Mouse (Mus musculus): ENCODE measurements at regions not wholly inside any gene's neighbourhood (a gene's known extent, or its start where the extent isn't known, plus 50 kb on each side); places are given as distances from the start of the nearest gene placed in this dataset.

- Histone ChIP-seq H3K27ac (ENCODE audit: low read length) (no peak overlapping the region), H3K4me1 (ENCODE audit: control insufficient read depth, insufficient read depth, low read length) (no peaks in the 10 kb centered on the region), H3K9me3 (replicated peaks; ENCODE audit: control insufficient read depth, low read length) (no peaks in the 10 kb centered on the region), H3K9ac (ENCODE audit: low read length) (no peak overlapping the region), H3K4me3 (ENCODE audit: low read length) (no peak overlapping the region), H3K27me3 (ENCODE audit: control insufficient read depth, insufficient read depth, low read length) (no peaks in the 10 kb centered on the region), H3K4me2 (ENCODE audit: low read depth, low read length) (no peak overlapping the region), H3K36me3 (ENCODE audit: control insufficient read depth, insufficient read depth) (no peaks in the 10 kb centered on the region)
- ATAC-seq (replicated peaks; ENCODE audit: extremely low read depth, insufficient read depth, low FRiP score): no peak
- WGBS: 50% methylated on average over 14 of the region's 14 CpGs
Observed at GRCm38 (mm10) chr2:45227276-45227944, 110.2 kb upstream of the Zeb2 start.

DNA sequence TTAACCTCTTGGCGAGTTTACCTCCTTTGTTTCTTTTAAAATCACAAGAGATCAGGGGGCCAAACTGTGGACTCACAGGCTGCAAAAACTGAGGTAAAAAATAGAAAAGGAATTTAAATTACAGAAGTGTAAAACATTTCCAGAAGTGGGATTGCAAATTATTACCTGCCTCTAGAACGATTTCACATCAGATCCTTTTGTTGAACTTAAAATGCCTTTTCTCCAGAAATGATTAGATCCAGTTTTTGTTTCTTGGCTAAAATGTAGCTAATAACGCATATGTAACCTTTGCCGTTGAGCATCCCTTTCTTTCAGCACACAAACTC, 108.8 kb upstream of the Zeb2 start:
- H3K36me3 ChIP-seq (ENCODE audit: control insufficient read depth, insufficient read depth): no peaks in the 10 kb centered on the region
- 83% methylated on average over 4 of the region's 4 CpGs for WGBS
- no peaks in the 10 kb centered on the region for H3K27me3 ChIP-seq (ENCODE audit: control insufficient read depth, insufficient read depth, low read length)

GRCm38 (mm10) chr2:45225364-45226044, 108.3 kb upstream of the Zeb2 start:
- H3K4me2 ChIP-seq (ENCODE audit: low read depth, low read length): no peak overlapping the region
- no peak for ATAC-seq (replicated peaks; ENCODE audit: extremely low read depth, insufficient read depth, low FRiP score)
- H3K4me1 ChIP-seq (ENCODE audit: control insufficient read depth, insufficient read depth, low read length): no peaks in the 10 kb centered on the region
- 63% methylated on average over 9 of the region's 9 CpGs for WGBS
- H3K9ac ChIP-seq (ENCODE audit: low read length): no peak overlapping the region
- H3K36me3 ChIP-seq (ENCODE audit: control insufficient read depth, insufficient read depth): no peaks in the 10 kb centered on the region
- no peaks in the 10 kb centered on the region for H3K27me3 ChIP-seq (ENCODE audit: control insufficient read depth, insufficient read depth, low read length)
- H3K4me3 ChIP-seq (ENCODE audit: low read length): no peak overlapping the region
- H3K27ac ChIP-seq (ENCODE audit: low read length): no peak overlapping the region
- no peaks in the 10 kb centered on the region for H3K9me3 ChIP-seq (replicated peaks; ENCODE audit: control insufficient read depth, low read length)

More for the DNA sequence above, 108.8 kb upstream of the Zeb2 start:
- Histone ChIP-seq H3K9me3 (replicated peaks; ENCODE audit: control insufficient read depth, low read length) (no peaks in the 10 kb centered on the region), H3K4me2 (ENCODE audit: low read depth, low read length) (no peak overlapping the region), H3K4me3 (ENCODE audit: low read length) (no peak overlapping the region), H3K27ac (ENCODE audit: low read length) (no peak overlapping the region), H3K9ac (ENCODE audit: low read length) (no peak overlapping the region), H3K4me1 (ENCODE audit: control insufficient read depth, insufficient read depth, low read length) (no peaks in the 10 kb centered on the region)
- no peak for ATAC-seq (replicated peaks; ENCODE audit: extremely low read depth, insufficient read depth, low FRiP score)

DNA sequence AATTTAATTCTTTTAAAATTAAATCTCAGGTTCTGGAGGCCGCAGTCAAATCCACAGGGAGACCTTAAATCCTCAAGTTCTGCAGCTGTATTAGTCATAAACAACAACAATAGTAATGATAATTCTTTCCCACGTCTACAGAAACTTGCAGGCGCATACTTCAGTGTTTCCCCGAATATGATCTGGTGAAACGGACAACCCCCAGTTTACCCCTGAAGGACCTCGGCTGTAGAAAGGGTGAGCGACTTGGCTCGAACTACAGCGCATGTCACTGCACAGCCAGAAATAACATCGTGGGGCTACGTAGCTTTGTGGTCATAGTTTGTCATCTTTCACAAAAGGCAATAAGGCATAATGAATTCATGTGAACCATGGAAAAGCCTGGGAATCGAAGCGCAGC, 105.0 kb upstream of the Zeb2 start:
- no peak for ATAC-seq (replicated peaks; ENCODE audit: extremely low read depth, insufficient read depth, low FRiP score)
- Histone ChIP-seq H3K4me3 (ENCODE audit: low read length) (no peak overlapping the region), H3K9ac (ENCODE audit: low read length) (no peak overlapping the region), H3K4me2 (ENCODE audit: low read depth, low read length) (no peak overlapping the region), H3K27me3 (ENCODE audit: control insufficient read depth, insufficient read depth, low read length) (no peaks in the 10 kb centered on the region), H3K27ac (ENCODE audit: low read length) (no peak overlapping the region), H3K9me3 (replicated peaks; ENCODE audit: control insufficient read depth, low read length) (no peaks in the 10 kb centered on the region), H3K36me3 (ENCODE audit: control insufficient read depth, insufficient read depth) (no peaks in the 10 kb centered on the region), H3K4me1 (ENCODE audit: control insufficient read depth, insufficient read depth, low read length) (no peaks in the 10 kb centered on the region)
- WGBS: 67% methylated on average over 13 of the region's 13 CpGs

- Histone ChIP-seq H3K9ac (ENCODE audit: low read length) (no peak overlapping the region), H3K4me2 (ENCODE audit: low read depth, low read length) (no peak overlapping the region), H3K27me3 (ENCODE audit: control insufficient read depth, insufficient read depth, low read length) (no peaks in the 10 kb centered on the region), H3K4me1 (ENCODE audit: control insufficient read depth, insufficient read depth, low read length) (no peaks in the 10 kb centered on the region), H3K27ac (ENCODE audit: low read length) (no peak overlapping the region), H3K9me3 (replicated peaks; ENCODE audit: control insufficient read depth, low read length) (no peaks in the 10 kb centered on the region), H3K4me3 (ENCODE audit: low read length) (no peak overlapping the region), H3K36me3 (ENCODE audit: control insufficient read depth, insufficient read depth) (no peaks in the 10 kb centered on the region)
- WGBS: 59% methylated on average over 5 of the region's 5 CpGs
- no peak for ATAC-seq (replicated peaks; ENCODE audit: extremely low read depth, insufficient read depth, low FRiP score)
Observed at GRCm38 (mm10) chr2:45219851-45220250, 102.7 kb upstream of the Zeb2 start.

DNA sequence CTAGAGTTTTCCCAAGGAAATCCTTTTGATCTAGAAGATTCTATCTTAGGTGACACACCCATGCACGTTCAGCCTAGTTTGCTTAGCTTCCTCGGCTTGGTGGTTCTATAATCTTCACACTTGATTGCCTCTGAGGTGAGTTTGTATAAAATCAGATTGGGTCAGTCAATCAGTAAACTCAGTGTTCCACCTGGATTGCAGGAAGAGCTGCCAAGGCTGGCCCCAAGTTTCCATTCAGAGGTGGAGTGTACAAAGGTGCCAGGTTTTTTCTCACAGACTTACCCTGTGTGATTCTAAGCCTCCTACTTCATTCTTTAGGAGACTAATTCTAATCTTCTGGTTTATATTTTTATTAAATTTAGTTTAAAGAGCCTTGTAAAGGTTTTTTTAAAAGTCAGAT, 95.6 kb upstream of the Zeb2 start:
- no peak for ATAC-seq (replicated peaks; ENCODE audit: extremely low read depth, insufficient read depth, low FRiP score)
- H3K27ac ChIP-seq (ENCODE audit: low read length): no peak overlapping the region
- H3K36me3 ChIP-seq (ENCODE audit: control insufficient read depth, insufficient read depth): no peaks in the 10 kb centered on the region
- no peaks in the 10 kb centered on the region for H3K27me3 ChIP-seq (ENCODE audit: control insufficient read depth, insufficient read depth, low read length)
- H3K4me1 ChIP-seq (ENCODE audit: control insufficient read depth, insufficient read depth, low read length): no peaks in the 10 kb centered on the region
- no peak overlapping the region for H3K4me3 ChIP-seq (ENCODE audit: low read length)
- H3K9me3 ChIP-seq (replicated peaks; ENCODE audit: control insufficient read depth, low read length): no peaks in the 10 kb centered on the region
- no peak overlapping the region for H3K9ac ChIP-seq (ENCODE audit: low read length)
- 58% methylated on average over 2 of the region's 2 CpGs for WGBS
- no peak overlapping the region for H3K4me2 ChIP-seq (ENCODE audit: low read depth, low read length)

GRCm38 (mm10) chr2:45208526-45208925, 91.3 kb upstream of the Zeb2 start:
- no peaks in the 10 kb centered on the region for H3K9me3 ChIP-seq (replicated peaks; ENCODE audit: control insufficient read depth, low read length)
- no peak for ATAC-seq (replicated peaks; ENCODE audit: extremely low read depth, insufficient read depth, low FRiP score)
- no peak overlapping the region for H3K27ac ChIP-seq (ENCODE audit: low read length)
- no peak overlapping the region for H3K4me2 ChIP-seq (ENCODE audit: low read depth, low read length)
- WGBS: 87% methylated on average over 6 of the region's 6 CpGs
- no peaks in the 10 kb centered on the region for H3K36me3 ChIP-seq (ENCODE audit: control insufficient read depth, insufficient read depth)
- H3K4me1 ChIP-seq (ENCODE audit: control insufficient read depth, insufficient read depth, low read length): no peaks in the 10 kb centered on the region
- H3K9ac ChIP-seq (ENCODE audit: low read length): no peak overlapping the region
- H3K27me3 ChIP-seq (ENCODE audit: control insufficient read depth, insufficient read depth, low read length): no peaks in the 10 kb centered on the region
- no peak overlapping the region for H3K4me3 ChIP-seq (ENCODE audit: low read length)

DNA sequence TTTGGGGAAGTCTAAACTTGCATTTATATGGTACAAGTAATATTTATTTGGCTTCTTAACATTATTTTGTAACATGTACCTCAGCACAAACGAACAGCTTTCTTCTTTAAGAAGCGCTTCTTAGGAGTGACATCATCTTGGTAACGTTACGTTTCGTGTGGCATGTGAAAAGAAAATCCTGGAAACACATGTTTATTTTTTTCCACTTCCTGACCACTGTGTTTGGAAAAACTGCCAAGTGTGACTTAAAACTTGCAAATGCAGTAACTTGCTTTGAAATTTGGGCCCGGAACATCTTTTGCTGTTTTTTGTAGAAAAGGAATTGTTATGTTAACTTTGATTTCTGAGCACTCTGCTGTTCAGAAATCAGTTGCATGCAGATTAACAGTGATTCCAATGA, 88.6 kb upstream of the Zeb2 start:
- H3K9me3 ChIP-seq (replicated peaks; ENCODE audit: control insufficient read depth, low read length): no peaks in the 10 kb centered on the region
- H3K36me3 ChIP-seq (ENCODE audit: control insufficient read depth, insufficient read depth): no peaks in the 10 kb centered on the region
- H3K27ac ChIP-seq (ENCODE audit: low read length): no peak overlapping the region
- H3K4me2 ChIP-seq (ENCODE audit: low read depth, low read length): no peak overlapping the region
- 48% methylated on average over 6 of the region's 6 CpGs for WGBS
- H3K27me3 ChIP-seq (ENCODE audit: control insufficient read depth, insufficient read depth, low read length): no peaks in the 10 kb centered on the region
- H3K9ac ChIP-seq (ENCODE audit: low read length): no peak overlapping the region
- H3K4me1 ChIP-seq (ENCODE audit: control insufficient read depth, insufficient read depth, low read length): no peaks in the 10 kb centered on the region
- H3K4me3 ChIP-seq (ENCODE audit: low read length): no peak overlapping the region
- ATAC-seq (replicated peaks; ENCODE audit: extremely low read depth, insufficient read depth, low FRiP score): no peak

GRCm38 (mm10) chr2:45205211-45205610, 88.0 kb upstream of the Zeb2 start:
- Histone ChIP-seq H3K4me1 (ENCODE audit: control insufficient read depth, insufficient read depth, low read length) (no peaks in the 10 kb centered on the region), H3K9ac (ENCODE audit: low read length) (no peak overlapping the region), H3K27ac (ENCODE audit: low read length) (no peak overlapping the region), H3K4me2 (ENCODE audit: low read depth, low read length) (no peak overlapping the region), H3K9me3 (replicated peaks; ENCODE audit: control insufficient read depth, low read length) (no peaks in the 10 kb centered on the region), H3K27me3 (ENCODE audit: control insufficient read depth, insufficient read depth, low read length) (no peaks in the 10 kb centered on the region), H3K36me3 (ENCODE audit: control insufficient read depth, insufficient read depth) (no peaks in the 10 kb centered on the region), H3K4me3 (ENCODE audit: low read length) (no peak overlapping the region)
- no peak for ATAC-seq (replicated peaks; ENCODE audit: extremely low read depth, insufficient read depth, low FRiP score)
- 89% methylated on average over 3 of the region's 3 CpGs for WGBS
